Mouse (Mus musculus): ENCODE results near the gene Kif22.
A peak's percentile ranks its signal among the peaks of the same experiment; 100 is the strongest.

GRCm38 (mm10) chr7:127014320-127014719, 28.0 kb downstream of the Kif22 start, which contains the start of gene Mvp:
- TF ChIP-seq CTCF (IDR thresholded peaks at IDR 0.05; ENCODE audit: borderline replicate concordance, insufficient read depth, low read length) (no peak), POLR2A (IDR thresholded peaks at IDR 0.05; ENCODE audit: low read depth, low read length) (peak; percentile 73)
